Mouse (Mus musculus): ENCODE measurements around the gene Mettl11b. TPM values are rescaled to one million over a fixed set of nuclear protein-coding genes. Genes with fewer than 3 reads are reported as not detected.
"Not testable (repeated sequence)": the region's sequence is repeated elsewhere in the genome, so short reads cannot be mapped to it uniquely, and the experiment has no call there.

Gene Mettl11b
- total RNA-seq (2022) = 1 to 10 TPM; 1.8 to 2.4 (median 2.0) TPM

GRCm38 (mm10) chr1:163725106-163725759 lies at the start of gene Mettl11b:
Mettl11b (minus strand) TSS chr1:163725232.
- peak in 1 of 2 experiments; percentile 11 for DNase-seq (ENCODE audit: low spot score in 2 of 2)

GRCm38 (mm10) chr1:163757462-163758207 lies 32.6 kb upstream of the Mettl11b start:
- DNase-seq (ENCODE audit: low spot score in 2 of 2) = no peak

- DNase-seq (ENCODE audit: low spot score in 2 of 2) = no peak
Observed at GRCm38 (mm10) chr1:163751360-163751992, 26.4 kb upstream of the Mettl11b start.

- no peak for DNase-seq (ENCODE audit: low spot score in 2 of 2)
Observed at GRCm38 (mm10) chr1:163737239-163737533, 12.2 kb upstream of the Mettl11b start.

- DNase-seq (ENCODE audit: low spot score in 2 of 2) = no peak
Observed at GRCm38 (mm10) chr1:163736441-163737238, 11.6 kb upstream of the Mettl11b start.

DNA sequence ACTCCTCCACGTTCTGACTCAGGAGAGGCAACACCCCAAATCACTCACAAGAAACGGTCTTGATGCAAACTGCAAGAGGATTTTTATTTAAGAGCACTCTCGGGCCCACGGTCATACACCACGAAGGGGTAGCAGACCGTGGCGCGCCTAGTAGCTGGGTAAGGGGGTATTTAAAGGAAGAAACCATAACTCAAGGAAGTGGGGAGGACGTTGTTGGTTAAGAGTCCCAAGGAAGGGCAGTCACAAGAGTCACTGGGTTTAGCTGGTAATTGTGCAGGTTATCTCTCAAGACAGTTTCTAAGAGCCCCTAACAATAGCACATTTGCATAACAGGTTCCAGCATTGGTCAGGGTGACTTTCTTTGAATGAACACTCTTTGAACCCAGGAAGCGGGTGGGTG lies 6.1 kb upstream of the Mettl11b start:
- DNase-seq (ENCODE audit: low spot score in 2 of 2) = not testable (repeated sequence)

DNA sequence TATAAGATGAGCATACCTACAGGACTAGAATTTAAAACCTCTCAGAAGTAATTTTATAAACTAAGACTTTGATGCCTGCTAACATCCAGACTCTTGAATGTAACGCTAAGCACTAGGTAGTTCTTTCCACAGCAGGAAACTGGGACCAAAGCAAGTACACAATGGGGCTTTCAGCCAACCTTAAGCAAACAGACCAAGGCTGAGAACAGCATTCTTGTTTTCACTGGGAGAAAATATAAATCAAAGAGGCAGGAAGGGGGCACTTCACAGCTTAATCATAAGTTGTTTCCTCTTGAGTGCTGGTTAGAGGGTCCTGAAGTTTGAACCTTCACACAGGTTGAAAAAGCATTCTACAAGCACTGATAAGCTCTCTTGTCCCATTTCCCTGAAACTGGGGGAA lies 1.1 kb downstream of the Mettl11b start:
- DNase-seq (ENCODE audit: low spot score in 2 of 2) = no peak

DNA sequence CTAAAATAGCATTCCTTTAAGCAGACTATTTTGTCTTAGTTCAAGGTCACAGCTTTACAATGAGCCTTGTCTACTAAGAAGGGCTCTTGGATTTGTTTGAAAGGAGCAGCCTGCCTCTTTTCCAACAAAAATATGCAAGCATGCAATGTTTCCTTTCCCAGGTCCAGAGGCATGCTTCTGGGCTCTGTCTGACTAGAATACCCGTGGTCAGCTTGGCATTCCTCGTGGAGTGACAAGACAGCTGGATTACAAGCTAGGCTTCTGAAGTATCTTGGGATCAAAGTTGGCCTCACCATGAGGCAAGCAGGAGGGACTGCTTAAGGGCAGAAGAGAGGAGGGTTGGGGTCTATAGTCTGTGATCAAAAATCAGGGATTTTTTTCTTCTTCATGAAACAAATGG lies 16.4 kb downstream of the Mettl11b start:
- no peak for DNase-seq (ENCODE audit: low spot score in 2 of 2)

DNA sequence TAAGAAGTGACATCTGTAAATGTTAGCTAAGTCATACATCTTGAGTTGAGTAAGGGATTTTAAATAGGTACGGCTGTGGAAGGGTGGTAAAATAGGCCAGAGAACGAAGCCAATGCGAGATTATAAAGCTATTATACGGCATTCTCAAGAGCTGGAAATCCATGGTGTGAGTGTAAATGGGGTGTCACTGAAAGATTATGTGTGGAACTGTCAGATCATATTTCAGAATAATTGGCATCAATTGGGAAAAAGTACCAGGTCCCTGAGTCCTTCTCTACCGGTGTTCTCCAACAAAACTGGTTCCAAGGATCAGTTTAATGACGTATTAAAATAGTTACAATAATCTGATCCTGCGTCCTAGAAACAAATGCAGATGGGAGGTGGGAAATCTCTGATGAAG lies 24.5 kb downstream of the Mettl11b start:
- no peak for DNase-seq (ENCODE audit: low spot score in 2 of 2)

DNA sequence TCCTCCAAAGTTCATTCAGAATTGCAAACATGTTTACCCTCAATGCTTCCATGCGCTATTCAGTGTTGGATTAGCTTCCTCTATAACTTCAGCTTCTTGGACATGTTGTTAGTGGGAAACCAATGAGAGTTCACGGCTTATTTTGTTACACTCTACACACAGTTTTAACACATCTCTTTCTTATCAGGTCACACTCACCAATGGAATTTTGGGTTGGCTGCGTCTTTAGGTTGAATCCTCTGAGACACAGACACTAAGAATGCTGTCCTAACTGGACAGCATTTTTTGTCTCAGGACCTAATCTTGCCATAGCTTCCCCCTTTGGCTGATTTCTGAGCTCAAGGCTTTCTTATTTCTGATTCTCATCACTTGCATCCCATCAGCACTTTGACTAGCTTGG lies 25.3 kb downstream of the Mettl11b start:
- DNase-seq (ENCODE audit: low spot score in 2 of 2) = no peak

- no peak for DNase-seq (ENCODE audit: low spot score in 2 of 2)
Observed at GRCm38 (mm10) chr1:163691860-163692259, 33.2 kb downstream of the Mettl11b start.

DNA sequence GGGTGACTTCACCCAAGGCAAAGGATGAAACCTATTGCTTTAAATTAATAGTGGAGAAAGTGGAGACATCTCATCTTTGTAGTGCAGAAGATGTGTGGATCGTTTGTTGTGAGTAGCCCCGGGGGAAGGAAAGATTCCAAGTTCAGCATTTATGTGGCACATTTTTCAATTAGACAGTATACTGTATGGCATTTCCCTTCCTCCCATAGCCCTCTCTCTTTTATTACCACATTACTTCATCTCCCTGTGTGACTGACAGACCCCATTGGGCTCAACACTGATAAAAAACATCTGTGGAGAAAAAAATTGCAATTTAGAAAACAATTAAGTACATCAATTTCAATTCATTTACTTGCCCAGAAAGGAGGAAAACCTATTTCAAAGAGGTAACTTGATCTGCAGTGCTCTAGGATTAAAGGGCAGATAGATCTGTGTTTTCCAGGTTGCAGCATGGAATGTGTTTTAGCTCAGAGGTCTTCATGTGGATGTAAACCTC lies 42.0 kb downstream of the Mettl11b start:
- no peak for DNase-seq (ENCODE audit: low spot score in 2 of 2)

GRCm38 (mm10) chr1:163682127-163682526 lies 42.9 kb downstream of the Mettl11b start:
- DNase-seq (ENCODE audit: low spot score in 2 of 2) = no peak

DNA sequence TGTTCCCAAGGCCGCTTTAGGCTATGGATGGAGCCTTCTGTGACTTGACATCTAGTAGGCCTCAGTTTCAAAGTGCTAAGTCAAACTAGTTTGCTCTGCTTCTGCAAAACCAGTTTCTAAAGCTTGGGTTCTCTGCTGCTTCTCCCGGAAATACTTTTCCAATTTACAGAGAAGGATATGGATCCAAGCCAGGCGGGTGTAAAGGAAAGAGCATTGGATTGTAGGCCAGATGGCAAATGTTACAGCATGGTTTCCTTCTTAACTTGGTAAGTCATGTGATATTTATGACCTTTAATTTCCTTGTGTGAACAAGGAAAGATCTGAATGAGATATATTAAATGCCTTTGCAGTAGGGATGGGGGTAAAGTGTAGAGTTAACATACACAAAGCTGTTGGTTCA lies 52.2 kb downstream of the Mettl11b start:
- DNase-seq (ENCODE audit: low spot score in 2 of 2) = no peak

GRCm38 (mm10) chr1:163671326-163671725 lies 53.7 kb downstream of the Mettl11b start:
- no peak for DNase-seq (ENCODE audit: low spot score in 2 of 2)

DNA sequence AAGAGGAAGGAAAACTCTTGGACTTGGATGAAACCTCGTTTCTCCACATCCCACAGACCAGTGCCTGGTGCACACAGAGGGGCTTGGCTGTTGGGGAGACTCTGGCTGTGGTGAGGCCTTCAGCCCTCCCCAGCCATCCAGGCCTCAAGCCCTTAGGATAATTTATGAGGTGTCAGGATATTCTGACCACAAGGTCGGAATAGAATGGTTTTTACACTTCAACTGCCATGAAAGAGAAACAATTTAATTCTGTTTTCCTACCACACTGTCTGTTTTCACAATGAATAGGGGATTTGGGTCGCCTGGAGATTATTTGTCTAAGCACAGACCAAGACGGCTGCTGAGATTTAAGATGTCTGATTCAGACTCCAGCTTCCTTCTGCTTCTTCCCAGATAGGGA lies 54.3 kb downstream of the Mettl11b start:
- DNase-seq (ENCODE audit: low spot score in 2 of 2) = no peak

GRCm38 (mm10) chr1:163669936-163670335 lies 55.1 kb downstream of the Mettl11b start:
- DNase-seq (ENCODE audit: low spot score in 2 of 2) = no peak

DNA sequence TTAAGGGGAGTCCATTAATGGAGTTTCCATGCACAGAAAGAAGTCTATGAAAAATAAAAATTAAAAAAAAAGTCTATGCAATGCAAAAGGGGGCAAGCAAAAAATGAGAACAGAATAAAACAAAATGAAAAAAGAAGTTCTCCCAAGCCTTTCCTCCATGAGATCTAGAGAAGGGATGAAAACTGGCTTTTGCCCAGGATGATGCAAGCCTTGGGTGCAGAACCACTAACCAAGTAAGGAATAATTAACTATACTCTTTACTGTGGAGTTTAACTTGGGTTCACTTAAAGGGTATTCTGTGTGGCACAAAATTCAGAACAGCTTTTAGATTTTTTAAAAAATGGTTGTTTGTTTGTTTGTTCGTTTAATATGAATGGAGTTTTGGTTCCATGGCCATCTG lies 62.6 kb downstream of the Mettl11b start:
- DNase-seq (ENCODE audit: low spot score in 2 of 2) = no peak

DNA sequence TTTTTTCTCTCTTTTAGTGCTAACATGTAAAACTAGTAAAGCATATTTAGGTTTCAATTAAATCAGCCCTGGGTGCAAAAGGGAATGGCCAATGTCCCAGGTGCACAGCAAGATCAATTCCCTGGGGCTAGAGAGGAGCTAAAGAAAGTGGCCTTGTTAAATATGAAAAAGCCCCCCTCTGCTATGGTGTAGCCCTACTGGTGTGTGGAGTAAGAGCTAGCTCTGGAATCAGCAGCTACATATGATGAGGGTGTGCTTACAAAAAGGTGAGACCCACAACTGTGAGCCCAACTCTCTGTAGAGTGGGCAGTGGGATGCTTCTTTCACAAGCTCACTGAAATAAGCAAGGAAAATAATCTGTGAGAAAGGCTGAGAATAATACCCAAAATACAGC lies 66.5 kb downstream of the Mettl11b start:
- no peak for DNase-seq (ENCODE audit: low spot score in 2 of 2)

GRCm38 (mm10) chr1:163657766-163658534 lies 67.1 kb downstream of the Mettl11b start:
- DNase-seq (ENCODE audit: low spot score in 2 of 2) = no peak

- no peak for DNase-seq (ENCODE audit: low spot score in 2 of 2)
Observed at GRCm38 (mm10) chr1:163657056-163657455, 68.0 kb downstream of the Mettl11b start.

Measured in left cerebral cortex, adult 8-10 months (tissue).